Mouse (Mus musculus) neural tube, embryonic 11.5 days (tissue): ENCODE results near the gene Edem3. TPM values are rescaled to one million over a fixed set of nuclear protein-coding genes. Genes with fewer than 3 reads are reported as not detected.

Experiments used
- ATAC-seq: fragments of 200-750 bp; cut with Nextera tagmentation; 2 replicates; pipeline ENCODE4 v1.8.0; 2017; ENCODE audit warnings: moderate number of reproducible peaks, mild to moderate bottlenecking, moderate TSS enrichment, moderate library complexity; ENCODE audit not compliant: insufficient read depth, low FRiP score, low TSS enrichment
- DNase-seq: peaks from one replicate; pipeline ENCODE4 v3.0.0-alpha.2; 2015; ENCODE audit warnings: low spot score
- H3K27ac ChIP-seq: fragments of 300-500 bp; sonication (generic); 2 replicates; pipeline ENCODE4 v1.5.1; 2014; ENCODE audit warnings: low read depth, mild to moderate bottlenecking, low read length
- H3K27me3 ChIP-seq: fragments of 300-500 bp; sonication (generic); 2 replicates; pipeline ENCODE4 v1.6.1; 2014; ENCODE audit warnings: mild to moderate bottlenecking, low read length, mixed read lengths; ENCODE audit not compliant: control insufficient read depth, insufficient read depth
- H3K36me3 ChIP-seq: fragments of 300-500 bp; sonication (generic); 2 replicates; pipeline ENCODE4 v1.6.1; 2014; ENCODE audit warnings: mild to moderate bottlenecking, low read length, moderate library complexity, mixed read lengths; ENCODE audit not compliant: control insufficient read depth, insufficient read depth
- H3K4me1 ChIP-seq: fragments of 300-500 bp; sonication (generic); 2 replicates; pipeline ENCODE4 v1.6.1; 2014; ENCODE audit warnings: low read length, mixed read lengths; ENCODE audit not compliant: control insufficient read depth, insufficient read depth
- H3K4me2 ChIP-seq: fragments of 300-500 bp; sonication (generic); 2 replicates; pipeline ENCODE4 v1.6.1; 2014; ENCODE audit warnings: low read depth, mild to moderate bottlenecking, moderate library complexity
- H3K4me3 ChIP-seq: fragments of 300-500 bp; sonication (generic); 2 replicates; pipeline ENCODE4 v1.5.1; 2014; ENCODE audit warnings: low read depth, low read length
- H3K9ac ChIP-seq: fragments of 300-500 bp; sonication (generic); 2 replicates; pipeline ENCODE4 v1.6.1; 2014; ENCODE audit warnings: mild to moderate bottlenecking, low read length
- H3K9me3 ChIP-seq: fragments of 300-500 bp; sonication (generic); 2 replicates; pipeline ENCODE4 v1.6.1; 2016; ENCODE audit warnings: low read length; ENCODE audit not compliant: control insufficient read depth
- WGBS: fragments of 180-500 bp; shearing (Covaris S2); extraction: QIAGEN DNeasy Blood & Tissue Kit; methylation state at CpG from one replicate; pipeline ENCODE4 v1.1.7; 2014; 5-methylcytosine and 5-hydroxymethylcytosine counted together
- polyA plus RNA-seq: library from polyadenylated mRNA; unstranded; fragments of >200 nt; fragmentation: Nextera tagmentation; extraction: Ambion mirVana; gene quantifications from 2 replicates; pipeline ENCODE4 v1.2.1, GENCODE M21; 2014

Edem3 gene
- polyA plus RNA-seq, 1 experiment from 2014 or later, result 27.9 TPM

- Histone ChIP-seq H3K27me3 (no peaks in the 10 kb centered on the region), H3K4me3 (no peak overlapping the region), H3K27ac (no peak overlapping the region), H3K36me3 (no peaks in the 10 kb centered on the region), H3K4me2 (no peak overlapping the region), H3K4me1 (no peaks in the 10 kb centered on the region; the same call in 1 of the 2 replicates), H3K9me3 (no peaks in the 10 kb centered on the region), H3K9ac (no peak overlapping the region)
- no peak for ATAC-seq
- DNase-seq, result no peak
Observed at GRCm38 (mm10) chr1:151713622-151714021, 41.5 kb upstream of the Edem3 start.

- Histone ChIP-seq H3K36me3 (no peaks in the 10 kb centered on the region), H3K4me3 (no peak overlapping the region), H3K4me1 (no peaks in the 10 kb centered on the region; the same call in 1 of the 2 replicates), H3K9me3 (no peaks in the 10 kb centered on the region), H3K27ac (no peak overlapping the region), H3K4me2 (no peak overlapping the region), H3K27me3 (no peaks in the 10 kb centered on the region), H3K9ac (no peak overlapping the region)
- ATAC-seq (no peak), DNase-seq (no peak)
- WGBS, result 81% methylated on average over 11 of the region's 11 CpGs
Observed at GRCm38 (mm10) chr1:151716024-151716710, 39.0 kb upstream of the Edem3 start.

- Histone ChIP-seq H3K4me2 (no peak overlapping the region), H3K9me3 (no peaks in the 10 kb centered on the region), H3K36me3 (no peaks in the 10 kb centered on the region), H3K4me3 (no peak overlapping the region), H3K4me1 (no peaks in the 10 kb centered on the region; the same call in 1 of the 2 replicates), H3K9ac (no peak overlapping the region), H3K27me3 (no peaks in the 10 kb centered on the region), H3K27ac (no peak overlapping the region)
- DNase-seq (no peak), ATAC-seq (no peak)
- WGBS, result 92% methylated on average over 5 of the region's 5 CpGs
Observed at GRCm38 (mm10) chr1:151717624-151718023, 37.5 kb upstream of the Edem3 start.

- Histone ChIP-seq H3K4me3 (no peak overlapping the region), H3K9ac (no peak overlapping the region), H3K27me3 (no peaks in the 10 kb centered on the region), H3K4me1 (no peaks in the 10 kb centered on the region; the same call in 1 of the 2 replicates), H3K4me2 (no peak overlapping the region), H3K36me3 (no peaks in the 10 kb centered on the region), H3K27ac (no peak overlapping the region), H3K9me3 (no peaks in the 10 kb centered on the region)
- 89% methylated on average over 8 of the region's 8 CpGs for WGBS
- DNase-seq (no peak), ATAC-seq (no peak)
Observed at GRCm38 (mm10) chr1:151718575-151718974, 36.6 kb upstream of the Edem3 start.

- Histone ChIP-seq H3K27me3 (no peaks in the 10 kb centered on the region), H3K9ac (no peak overlapping the region), H3K27ac (no peak overlapping the region), H3K4me2 (no peak overlapping the region), H3K9me3 (no peaks in the 10 kb centered on the region), H3K36me3 (no peaks in the 10 kb centered on the region), H3K4me3 (no peak overlapping the region), H3K4me1 (no peaks in the 10 kb centered on the region; the same call in 1 of the 2 replicates)
- ATAC-seq, result no peak
- DNase-seq, result no peak
- 83% methylated on average over 5 of the region's 5 CpGs for WGBS
Observed at GRCm38 (mm10) chr1:151719911-151720310, 35.3 kb upstream of the Edem3 start.

GRCm38 (mm10) chr1:151720566-151720965 lies 34.6 kb upstream of the Edem3 start:
- no peaks in the 10 kb centered on the region for H3K27me3 ChIP-seq
- no peak overlapping the region for H3K9ac ChIP-seq
- DNase-seq, result no peak
- H3K4me1 ChIP-seq, result no peaks in the 10 kb centered on the region; the same call in 1 of the 2 replicates
- no peak overlapping the region for H3K4me2 ChIP-seq
- H3K9me3 ChIP-seq, result no peaks in the 10 kb centered on the region
- no peak overlapping the region for H3K27ac ChIP-seq
- 84% methylated on average over 2 of the region's 2 CpGs for WGBS
- H3K4me3 ChIP-seq, result no peak overlapping the region
- ATAC-seq, result no peak
- no peaks in the 10 kb centered on the region for H3K36me3 ChIP-seq

GRCm38 (mm10) chr1:151721357-151721983 lies 33.7 kb upstream of the Edem3 start:
- 87% methylated on average over 10 of the region's 10 CpGs for WGBS

GRCm38 (mm10) chr1:151723771-151724170 lies 31.4 kb upstream of the Edem3 start:
- Histone ChIP-seq H3K36me3 (no peaks in the 10 kb centered on the region), H3K4me1 (no peaks in the 10 kb centered on the region), H3K4me3 (no peak overlapping the region), H3K4me2 (no peak overlapping the region), H3K9ac (no peak overlapping the region), H3K27me3 (no peaks in the 10 kb centered on the region), H3K27ac (no peak overlapping the region), H3K9me3 (no peaks in the 10 kb centered on the region)
- WGBS, result 90% methylated on average over 4 of the region's 4 CpGs
- ATAC-seq, result no peak
- DNase-seq, result no peak

More at GRCm38 (mm10) chr1:151721357-151721983, 33.7 kb upstream of the Edem3 start:
- H3K4me3 ChIP-seq, result no peak overlapping the region
- H3K9me3 ChIP-seq, result no peaks in the 10 kb centered on the region
- ATAC-seq, result no peak
- no peak overlapping the region for H3K27ac ChIP-seq
- no peaks in the 10 kb centered on the region for H3K36me3 ChIP-seq
- no peaks in the 10 kb centered on the region for H3K4me1 ChIP-seq
- no peak overlapping the region for H3K4me2 ChIP-seq
- no peak overlapping the region for H3K9ac ChIP-seq
- DNase-seq, result no peak
- no peaks in the 10 kb centered on the region for H3K27me3 ChIP-seq

GRCm38 (mm10) chr1:151725590-151725989 lies 29.6 kb upstream of the Edem3 start:
- H3K4me1 ChIP-seq, result no peaks in the 10 kb centered on the region

More at GRCm38 (mm10) chr1:151725590-151725989, 29.6 kb upstream of the Edem3 start:
- ATAC-seq (no peak), DNase-seq (no peak)
- Histone ChIP-seq H3K9ac (no peak overlapping the region), H3K9me3 (no peaks in the 10 kb centered on the region), H3K27me3 (no peaks in the 10 kb centered on the region), H3K36me3 (no peaks in the 10 kb centered on the region), H3K4me3 (no peak overlapping the region), H3K27ac (no peak overlapping the region), H3K4me2 (no peak overlapping the region)
- WGBS, result 79% methylated on average over 2 of the region's 2 CpGs
